Mouse (Mus musculus): Measurements from ENCODE around the gene Marc1.

The Marc1 gene

GRCm38 (mm10) chr1:184810780-184811575 is at the start of gene Marc1:
Gene Marc1, minus strand, starts transcription at chr1:184811313.
- peak; percentile 61 for DNase-seq

DNA sequence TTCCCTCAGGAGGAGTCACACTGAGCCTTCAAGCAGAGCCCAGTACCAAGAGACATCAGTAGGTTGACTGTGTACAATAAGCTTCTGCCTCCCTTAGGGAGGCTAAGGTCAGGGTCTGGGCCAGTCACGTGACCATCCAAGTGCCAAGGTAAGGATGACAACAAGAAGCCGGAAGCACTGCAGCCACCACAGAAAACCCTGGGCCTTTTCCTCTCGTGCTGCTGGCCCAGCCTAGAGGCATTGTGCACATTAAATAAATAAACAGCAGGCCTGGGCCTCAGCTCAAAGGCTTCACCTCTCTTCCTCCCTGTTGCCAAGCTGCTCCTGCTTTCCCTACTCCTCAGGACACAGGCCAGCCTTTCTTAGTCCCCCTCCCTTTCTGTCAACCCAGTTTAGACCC is 49.2 kb upstream of the Marc1 start:
- DNase-seq, result peak; percentile 40

- no peak for DNase-seq
These were observed 47.1 kb upstream of the Marc1 start for GRCm38 (mm10) chr1:184858253-184858652.

DNA sequence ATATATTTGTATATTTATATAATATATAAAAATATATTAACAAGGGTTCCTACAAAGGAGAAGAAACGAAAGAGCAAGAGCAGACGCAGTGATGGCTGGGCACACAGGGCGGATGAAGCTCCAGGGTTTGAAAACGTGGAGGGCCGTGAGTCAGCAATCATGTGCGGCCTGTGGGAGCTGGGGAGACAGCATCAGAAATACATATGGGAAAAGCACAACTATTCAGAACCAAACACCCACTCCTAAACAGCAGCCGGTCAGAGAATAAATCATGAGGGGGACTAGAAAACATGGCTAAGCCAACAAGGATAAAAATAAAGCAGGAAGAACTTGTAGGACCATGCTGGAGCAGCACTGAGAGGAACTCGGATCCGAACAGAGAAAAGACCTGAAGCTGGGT is 46.1 kb upstream of the Marc1 start:
- DNase-seq, result no peak

GRCm38 (mm10) chr1:184853922-184854321 is 42.8 kb upstream of the Marc1 start:
- DNase-seq, result peak; percentile 44

GRCm38 (mm10) chr1:184853339-184853738 is 42.2 kb upstream of the Marc1 start:
- peak; percentile 87 for DNase-seq

GRCm38 (mm10) chr1:184851741-184852618 is 40.9 kb upstream of the Marc1 start:
- peak; percentile 91 for DNase-seq

- DNase-seq, result peak; percentile 59
These were observed 40.1 kb upstream of the Marc1 start for GRCm38 (mm10) chr1:184851166-184851565.

DNA sequence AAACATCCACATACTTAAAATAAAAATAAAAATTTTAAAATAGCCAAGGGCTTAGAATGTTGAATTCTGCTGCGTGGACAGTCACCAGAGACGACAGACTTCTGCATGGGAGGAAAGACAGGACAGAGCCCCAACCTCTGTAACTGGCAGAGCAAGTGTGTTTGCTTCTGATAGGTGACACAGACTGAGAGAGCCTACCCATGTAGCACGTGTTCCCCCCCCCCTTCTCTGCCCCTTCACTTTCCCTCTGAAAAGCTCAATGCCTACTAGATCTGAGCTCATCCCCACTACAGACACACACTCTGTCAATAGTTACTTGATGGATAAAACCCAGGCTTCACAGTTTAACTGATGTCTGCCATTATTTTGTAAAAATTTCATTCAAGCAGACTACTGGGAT is 35.9 kb upstream of the Marc1 start:
- no peak for DNase-seq

GRCm38 (mm10) chr1:184846092-184846750 is 35.1 kb upstream of the Marc1 start, which contains the start of gene Marc2:
Gene Marc2, minus strand, starts transcription at chr1:184846451.
- DNase-seq, result peak; percentile 59

DNA sequence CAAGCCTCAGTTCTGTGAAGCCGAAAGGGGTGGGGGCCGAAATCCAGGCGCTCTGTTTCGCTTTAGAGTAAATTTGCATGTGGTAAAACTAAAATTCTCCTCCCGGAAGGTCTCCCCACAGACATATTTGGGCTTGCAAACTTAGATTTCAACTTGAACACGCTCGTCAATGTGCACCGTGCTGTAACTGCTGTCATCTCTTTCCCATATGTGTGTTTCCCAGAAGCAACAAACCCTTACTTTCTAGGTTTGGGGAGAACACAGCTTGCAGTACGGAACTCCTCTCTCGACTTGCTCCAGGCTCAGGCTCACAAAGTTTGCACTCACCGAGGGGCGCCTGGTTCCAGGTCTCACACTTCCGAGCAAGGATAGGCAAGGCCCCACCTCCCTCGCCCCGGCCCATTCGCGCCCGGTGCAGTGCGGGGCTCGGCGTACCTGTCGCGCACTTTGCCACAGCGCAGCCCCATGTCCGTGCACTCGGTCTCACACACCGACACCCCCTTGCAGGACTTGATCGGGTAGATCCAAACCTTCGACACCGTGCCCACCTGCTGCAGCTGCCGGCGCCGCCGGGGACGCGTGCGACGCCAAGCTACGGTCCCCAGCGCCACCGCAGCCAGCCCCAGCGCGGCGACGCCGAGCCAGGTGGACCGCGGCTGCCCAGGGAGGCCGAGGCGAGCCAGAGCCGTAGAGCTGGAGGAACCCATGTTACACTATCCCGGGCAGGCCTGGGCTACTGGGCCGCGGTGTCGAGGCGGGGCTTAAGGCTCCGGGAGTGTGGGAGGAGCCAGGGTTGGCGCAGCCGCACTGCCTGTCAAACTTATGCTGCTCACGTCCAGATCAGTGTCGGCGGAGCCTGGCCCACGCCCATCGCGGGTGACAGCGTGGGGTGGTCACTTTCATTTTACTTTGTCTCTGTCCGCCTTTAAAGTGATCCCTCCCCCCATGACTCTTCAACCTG is 34.3 kb upstream of the Marc1 start:
- peak; percentile 95 for DNase-seq

- DNase-seq, result peak; percentile 69
These were observed 33.4 kb upstream of the Marc1 start for GRCm38 (mm10) chr1:184844326-184845066.

GRCm38 (mm10) chr1:184837649-184838048 is 26.5 kb upstream of the Marc1 start:
- DNase-seq, result no peak

GRCm38 (mm10) chr1:184836350-184836749 is 25.2 kb upstream of the Marc1 start:
- DNase-seq, result no peak

GRCm38 (mm10) chr1:184833499-184833898 is 22.4 kb upstream of the Marc1 start:
- DNase-seq, result no peak

GRCm38 (mm10) chr1:184832211-184832610 is 21.1 kb upstream of the Marc1 start:
- DNase-seq, result peak; percentile 27

DNA sequence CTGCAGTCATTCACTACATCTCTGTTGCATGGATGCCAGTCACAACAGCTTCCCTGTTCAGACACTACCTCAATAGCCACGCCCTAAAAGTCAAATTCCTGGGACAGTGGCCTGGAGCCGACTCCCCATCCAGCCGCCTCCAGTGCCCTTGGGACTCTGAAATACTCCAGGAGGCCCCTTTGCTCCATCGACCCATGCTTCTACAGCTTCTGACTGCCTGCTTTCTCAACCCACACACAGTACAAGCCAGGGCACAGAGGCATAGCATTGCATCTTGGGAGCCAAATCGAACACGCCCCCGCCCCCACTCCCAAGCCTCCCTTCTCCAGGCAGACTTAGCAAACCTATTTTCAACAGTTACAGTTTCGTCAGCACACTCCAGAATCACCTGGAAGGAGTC is 18.8 kb upstream of the Marc1 start:
- no peak for DNase-seq

GRCm38 (mm10) chr1:184827175-184827701 is 16.1 kb upstream of the Marc1 start:
- peak; percentile 41 for DNase-seq

DNA sequence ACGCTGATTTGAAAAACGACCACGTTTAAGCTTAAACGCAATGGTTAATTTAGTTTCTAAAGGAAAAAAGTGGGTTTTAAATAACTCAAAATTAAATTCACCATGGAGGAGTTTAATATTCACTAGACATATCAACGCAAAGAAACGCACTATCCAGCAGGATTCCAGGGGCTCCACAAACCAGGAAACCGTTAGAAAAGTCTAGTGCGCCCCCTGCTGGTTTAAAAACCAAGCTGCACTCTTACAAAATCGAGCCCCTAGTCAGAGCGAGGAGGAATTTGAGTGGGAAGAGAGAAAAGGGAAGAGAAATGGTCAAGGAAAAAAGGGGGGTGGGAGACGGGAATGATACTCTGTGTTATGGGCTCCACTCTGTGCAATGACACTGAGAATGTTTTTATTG is 14.0 kb upstream of the Marc1 start:
- DNase-seq, result peak; percentile 67

- peak; percentile 96 for DNase-seq
These were observed 13.3 kb upstream of the Marc1 start for GRCm38 (mm10) chr1:184824439-184824851.

DNA sequence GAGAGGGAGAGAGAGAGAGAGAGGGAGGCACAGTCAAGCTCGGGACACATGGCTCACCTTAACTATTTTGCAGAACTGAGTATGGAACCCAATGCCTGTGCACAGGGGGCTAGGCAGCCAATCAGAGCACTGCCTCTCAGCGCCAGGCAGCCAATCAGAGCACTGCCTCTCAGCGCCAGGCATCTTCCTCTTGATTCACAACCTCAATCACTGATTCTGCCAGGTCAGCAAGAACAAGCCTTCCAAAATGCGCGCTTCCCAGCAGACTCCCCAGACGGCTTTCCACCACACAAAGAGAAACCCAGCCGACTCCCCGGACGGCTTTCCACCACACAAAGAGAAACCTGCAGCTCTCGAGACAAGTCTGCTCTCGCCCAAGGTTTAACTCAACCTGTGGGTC is 11.6 kb upstream of the Marc1 start:
- peak; percentile 38 for DNase-seq

Measured in kidney, postnatal 10 days (tissue).